In genomic region chr7:98308607-98309218, GRCm38 (mm10) we compare ENCODE assay signal across 8 mouse cellular contexts. TPM values are rescaled to one million over a fixed set of nuclear protein-coding genes. Genes with fewer than 3 reads are reported as not detected.
A peak's percentile ranks its signal among the peaks of the same experiment; 100 is the strongest.
DNase-seq lines count a peak whose midpoint lies in the region; ATAC-seq and TF ChIP-seq lines count a peak whose summit lies in the region.

No protein-coding gene starts in this region.

- H3K36me3 ChIP-seq in embryonic facial prominence, embryonic 13.5 days: no peaks in the 10 kb centered on the region
- no peaks in the 10 kb centered on the region for H3K36me3 ChIP-seq in hindbrain, postnatal 0 days (ENCODE audit: insufficient read depth, low read length)
- H3K36me3 ChIP-seq in midbrain, embryonic 14.5 days (ENCODE audit: control insufficient read depth, insufficient read depth, low read length): no peaks in the 10 kb centered on the region

- no peak for TF ChIP-seq CTCF in hindbrain, postnatal 0 days (IDR thresholded peaks at IDR 0.05; ENCODE audit: low read depth)

- H3K9me3 ChIP-seq in embryonic facial prominence, embryonic 13.5 days: no peaks in the 10 kb centered on the region
- H3K9me3 ChIP-seq in hindbrain, postnatal 0 days (ENCODE audit: low read length): no peaks in the 10 kb centered on the region
- no peaks in the 10 kb centered on the region for H3K9me3 ChIP-seq in midbrain, embryonic 14.5 days (ENCODE audit: control insufficient read depth, low read length)

- peak overlapping the region; percentile 82 for H3K4me2 ChIP-seq in embryonic facial prominence, embryonic 13.5 days
- H3K4me2 ChIP-seq in hindbrain, postnatal 0 days (ENCODE audit: low read depth, low read length): peak overlapping the region; percentile 72
- peak overlapping the region; percentile 77 for H3K4me2 ChIP-seq in midbrain, embryonic 14.5 days (ENCODE audit: low read length)

- H3K27me3 ChIP-seq in embryonic facial prominence, embryonic 13.5 days: no peaks in the 10 kb centered on the region; the same call in 1 of the 2 replicates
- no peaks in the 10 kb centered on the region for H3K27me3 ChIP-seq in hindbrain, postnatal 0 days (ENCODE audit: insufficient read depth, low read length)
- no peaks in the 10 kb centered on the region for H3K27me3 ChIP-seq in midbrain, embryonic 14.5 days (ENCODE audit: control insufficient read depth, insufficient read depth, low read length)

- peak overlapping the region; percentile 85 for H3K4me3 ChIP-seq in embryonic facial prominence, embryonic 13.5 days
- H3K4me3 ChIP-seq in hindbrain, postnatal 0 days (ENCODE audit: low read length): peak overlapping the region; percentile 80
- H3K4me3 ChIP-seq in midbrain, embryonic 14.5 days (replicated peaks; ENCODE audit: low read depth, low read length): peak overlapping the region; percentile 79

- H3K27ac ChIP-seq in embryonic facial prominence, embryonic 13.5 days: peak overlapping the region; percentile 8; the same call in 1 of the 2 replicates
- H3K27ac ChIP-seq in hindbrain, postnatal 0 days: peak overlapping the region; percentile 80
- peak overlapping the region; percentile 63 for H3K27ac ChIP-seq in midbrain, embryonic 14.5 days (replicated peaks; ENCODE audit: low read depth, low read length)

- peaks cover 9% of the 10 kb centered on the region; the same call in 1 of the 2 replicates for H3K4me1 ChIP-seq in embryonic facial prominence, embryonic 13.5 days
- H3K4me1 ChIP-seq in hindbrain, postnatal 0 days (ENCODE audit: insufficient read depth, low read length): 0 out of 2 replicates have a peak, but pooled peaks cover 11% of the 10 kb centered on the region
- H3K4me1 ChIP-seq in midbrain, embryonic 14.5 days (ENCODE audit: control insufficient read depth, insufficient read depth, low read length): no peaks in the 10 kb centered on the region

- under 1% methylated on average over 29 of the region's 33 CpGs for WGBS in embryonic facial prominence, embryonic 13.5 days
- under 1% methylated on average over 32 of the region's 33 CpGs for WGBS in hindbrain, postnatal 0 days
- 0% methylated on average over 33 of the region's 33 CpGs for WGBS in midbrain, embryonic 14.5 days

- peak overlapping the region; percentile 89 for H3K9ac ChIP-seq in embryonic facial prominence, embryonic 13.5 days
- H3K9ac ChIP-seq in hindbrain, postnatal 0 days (replicated peaks; ENCODE audit: low read length): peak overlapping the region; percentile 81
- peak overlapping the region; percentile 78 for H3K9ac ChIP-seq in midbrain, embryonic 14.5 days (replicated peaks; ENCODE audit: low read length)

- peak; percentile 12 for DNase-seq in embryo, embryonic 9.5 days (ENCODE audit: extremely low spot score)
- DNase-seq in embryo, embryonic 11 days: no peak
- DNase-seq in 416B (ENCODE audit: low read depth): peak; percentile 49
- peak; percentile 24 for DNase-seq in hindbrain, postnatal 0 days (ENCODE audit: low spot score)
- no peak for DNase-seq in midbrain, embryonic 14.5 days
- no peak for DNase-seq in ovary, postnatal 10 days (ENCODE audit: low spot score)
- DNase-seq in cerebellum, adult 11-12 months: no peak

- peak; percentile 60 for ATAC-seq in embryonic facial prominence, embryonic 13.5 days (ENCODE audit: insufficient number of reproducible peaks, insufficient read depth, low FRiP score, low TSS enrichment, low read depth)
- ATAC-seq in hindbrain, postnatal 0 days: peak; percentile 59; the same call in 1 of the 2 replicates
- ATAC-seq in midbrain, embryonic 14.5 days (ENCODE audit: low FRiP score, low TSS enrichment): peak; percentile 56; the same call in 1 of the 2 replicates

RNA-seq across cellular contexts. Expression of gene Acer3, which starts 12.3 kb away (rescaled TPM):
- 31.8 and 32.9 TPM in 2 replicates for polyA plus RNA-seq in embryonic facial prominence, embryonic 13.5 days (2015; fragmentation: Nextera tagmentation; extraction: Ambion mirVana)
- total RNA-seq in hindbrain, postnatal 0 days (2014; rRNA removed): 14.7 and 18.1 TPM in 2 replicates
- polyA plus RNA-seq in hindbrain, postnatal 0 days (2015; fragmentation: Nextera tagmentation; extraction: Ambion mirVana): 24.9 and 26.8 TPM in 2 replicates
- polyA plus RNA-seq in midbrain, embryonic 14.5 days (2014; fragmentation: Nextera tagmentation; extraction: Ambion mirVana): 17.9 and 18.9 TPM in 2 replicates

RNA-seq across cellular contexts. Expression of gene Tsku, which starts 52.4 kb away (rescaled TPM):
- polyA plus RNA-seq in embryonic facial prominence, embryonic 13.5 days (2015; fragmentation: Nextera tagmentation; extraction: Ambion mirVana): 17.2 and 19.2 TPM in 2 replicates
- total RNA-seq in hindbrain, postnatal 0 days (2014; rRNA removed): 37.6 and 48.8 TPM in 2 replicates
- 9.4 and 11.1 TPM in 2 replicates for polyA plus RNA-seq in hindbrain, postnatal 0 days (2015; fragmentation: Nextera tagmentation; extraction: Ambion mirVana)
- polyA plus RNA-seq in midbrain, embryonic 14.5 days (2014; fragmentation: Nextera tagmentation; extraction: Ambion mirVana): 8.2 and 10.3 TPM in 2 replicates

Comparison
In these comparisons a context has a peak if more than half of its experiments do, and no peak if none do; other contexts are left out.
1. DNase-seq: peak in embryo, embryonic 9.5 days (single experiment), 416B (single experiment) and hindbrain, postnatal 0 days (single experiment); none in embryo, embryonic 11 days (single experiment), midbrain, embryonic 14.5 days (single experiment), ovary, postnatal 10 days (single experiment) and cerebellum, adult 11-12 months (single experiment).
2. H3K27ac ChIP-seq: peak in every context shown above with its lines; median percentile 80 in hindbrain, postnatal 0 days; 63 in midbrain, embryonic 14.5 days; 8 in embryonic facial prominence, embryonic 13.5 days.
3. Peak in every context shown above with its lines, with median percentiles within 50 percentile points of each other: ATAC-seq, H3K4me2 ChIP-seq, H3K4me3 ChIP-seq and H3K9ac ChIP-seq.